Mouse (Mus musculus): ENCODE results near the gene Usp35.

DNA sequence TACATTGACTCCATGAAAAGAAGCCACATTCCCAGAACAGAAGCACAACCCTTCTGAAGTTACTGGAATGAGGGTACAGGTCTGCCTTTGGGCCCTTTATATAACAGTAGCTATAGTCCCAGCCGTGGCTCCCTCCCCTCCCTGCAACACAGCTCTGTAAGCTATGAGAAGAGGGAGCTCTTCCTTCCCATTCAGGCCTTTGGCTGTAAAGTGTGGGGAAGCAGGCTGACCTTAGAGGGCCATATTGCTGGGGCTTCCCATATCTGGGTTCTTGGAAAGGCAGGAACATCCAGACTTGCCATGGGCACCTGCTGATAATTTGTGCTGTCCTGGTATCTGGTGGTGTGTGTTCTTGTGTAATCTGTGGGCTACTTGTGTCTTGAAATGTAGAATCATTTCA lies 24.3 kb downstream of the Usp35 start:
- TF ChIP-seq CTCF (IDR thresholded peaks at IDR 0.05; ENCODE audit: control insufficient read depth, insufficient read depth, insufficient replicate concordance, low read depth, low read length) (no peak), POLR2A (IDR thresholded peaks at IDR 0.05; ENCODE audit: control insufficient read depth, low read depth, low read length) (no peak)

All from testis, adult 2 months (tissue).